Mouse (Mus musculus): ENCODE results near the gene Heatr5a. TPM values are rescaled to one million over a fixed set of nuclear protein-coding genes. Genes with fewer than 3 reads are reported as not detected.
A peak's percentile ranks its signal among the peaks of the same experiment; 100 is the strongest.

Heatr5a gene
- 10 to 100 TPM; 16.9 to 20.1 TPM for total RNA-seq (2021)

DNA sequence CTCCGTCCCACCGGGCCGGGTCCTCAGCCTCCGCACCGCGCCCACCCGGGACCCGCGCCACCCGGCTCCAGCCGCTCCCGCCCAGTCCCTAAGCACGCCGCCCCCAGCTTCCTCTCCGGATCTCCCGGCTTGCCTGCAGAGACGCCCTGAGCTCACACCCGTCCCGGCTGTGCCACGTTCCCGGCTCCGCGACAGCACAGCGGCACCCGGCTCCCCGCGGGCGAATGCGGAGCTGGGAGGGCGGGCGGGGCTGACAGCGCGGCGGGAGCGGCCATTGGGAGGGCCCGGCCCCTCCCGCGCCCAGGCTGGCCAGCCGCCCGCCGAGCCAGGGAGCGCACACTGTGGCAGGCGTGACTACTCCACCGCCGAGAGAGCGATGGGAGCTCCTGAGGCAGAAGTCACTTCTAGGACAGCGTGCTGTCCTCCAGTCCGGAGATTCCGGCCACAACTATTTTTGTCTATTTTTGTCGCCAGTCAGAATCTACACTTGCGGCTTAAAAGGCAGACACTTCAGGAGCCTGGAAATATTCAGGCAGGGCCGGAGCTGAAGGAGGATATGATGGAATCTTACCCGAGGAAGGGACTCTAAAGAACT, at the start of gene Heatr5a:
Gene Heatr5a (minus strand): TSS at position 252 of the 595 bp plus-strand sequence.
- intact Hi-C loops (cut with DNase I) = no loop called here
- DNase-seq = peak; percentile 88

DNA sequence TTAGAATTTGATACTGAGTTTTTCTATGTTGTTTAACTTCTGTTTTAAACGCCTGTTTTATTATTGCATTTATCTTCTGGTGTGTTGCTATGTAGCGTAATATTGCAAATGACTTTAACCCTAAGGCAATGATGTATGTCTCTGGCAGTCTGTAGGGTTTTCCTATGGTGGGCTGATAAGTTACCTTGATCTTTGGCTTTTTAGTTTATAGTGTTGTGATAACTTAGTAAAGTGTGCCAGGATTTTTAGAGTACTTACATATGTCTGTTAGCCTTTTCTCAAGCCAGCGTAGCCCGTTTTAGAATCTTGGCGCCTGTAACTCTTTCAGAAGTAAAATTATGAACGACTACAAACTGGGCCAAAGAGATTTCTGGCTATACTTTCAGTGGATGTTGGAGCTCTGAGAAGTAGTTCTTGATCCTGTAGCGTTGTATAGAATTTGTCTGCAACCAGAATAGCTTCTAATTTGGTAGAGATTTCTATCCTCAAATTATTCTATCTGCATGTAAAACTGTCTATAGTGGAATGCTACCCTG, 43.4 kb upstream of the Heatr5a start:
- intact Hi-C loops (cut with DNase I) = loop anchor here (5.0 to 10.0 kb wide), 2 partner anchors 588 to 620 kb away; no protein-coding TSS in a partner anchor
- no peak for DNase-seq

DNA sequence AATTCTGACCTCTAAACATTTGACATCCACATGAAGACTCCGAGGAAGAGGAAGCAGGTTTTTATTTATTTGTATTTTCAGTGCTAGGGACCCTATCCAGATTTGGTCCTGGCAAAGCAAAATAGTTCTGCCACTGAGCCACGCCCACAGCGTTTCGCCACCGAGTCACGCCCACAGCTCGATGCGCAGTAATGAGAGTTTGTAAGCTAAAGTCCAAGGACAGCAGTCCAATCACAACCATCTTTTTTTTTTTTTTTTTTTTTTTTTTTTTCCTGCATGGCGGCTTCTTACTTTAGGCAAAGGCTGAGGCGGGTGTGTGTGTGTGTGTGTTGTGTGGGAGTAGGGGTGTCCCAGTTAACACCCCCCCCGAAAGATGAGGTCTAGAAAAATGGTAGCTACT, 42.9 kb upstream of the Heatr5a start:
- no peak for DNase-seq
- intact Hi-C loops (cut with DNase I) = loop anchor here (5.0 to 10.0 kb wide), 2 partner anchors 588 to 621 kb away; no protein-coding TSS in a partner anchor

GRCm38 (mm10) chr12:52013274-52013673, 42.2 kb upstream of the Heatr5a start:
- no peak for DNase-seq
- intact Hi-C loops (cut with DNase I) = loop anchor here (5.0 to 10.0 kb wide), 2 partner anchors 589 to 622 kb away; no protein-coding TSS in a partner anchor

DNA sequence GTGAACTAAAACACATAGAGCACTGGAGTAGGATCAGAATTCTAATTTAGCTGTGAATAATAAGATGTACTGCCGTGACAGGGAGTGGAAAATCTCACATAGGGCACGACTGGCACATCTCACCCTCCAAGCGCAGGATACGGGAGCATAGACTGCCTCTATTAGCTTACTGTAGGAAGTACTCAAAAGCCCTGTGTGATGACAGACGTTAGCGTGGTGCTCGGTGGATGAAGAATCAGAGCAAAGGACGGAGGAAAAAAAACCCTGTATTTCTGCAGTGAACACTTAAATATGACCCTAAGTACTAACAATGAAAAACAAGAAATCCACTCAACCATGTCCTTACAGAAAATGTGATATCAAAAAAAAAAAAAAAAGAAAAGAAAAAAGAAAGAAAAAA, 41.0 kb upstream of the Heatr5a start:
- intact Hi-C loops (cut with DNase I) = loop anchor here (5.0 to 10.0 kb wide), 2 partner anchors 590 to 623 kb away; no protein-coding TSS in a partner anchor
- no peak for DNase-seq

DNA sequence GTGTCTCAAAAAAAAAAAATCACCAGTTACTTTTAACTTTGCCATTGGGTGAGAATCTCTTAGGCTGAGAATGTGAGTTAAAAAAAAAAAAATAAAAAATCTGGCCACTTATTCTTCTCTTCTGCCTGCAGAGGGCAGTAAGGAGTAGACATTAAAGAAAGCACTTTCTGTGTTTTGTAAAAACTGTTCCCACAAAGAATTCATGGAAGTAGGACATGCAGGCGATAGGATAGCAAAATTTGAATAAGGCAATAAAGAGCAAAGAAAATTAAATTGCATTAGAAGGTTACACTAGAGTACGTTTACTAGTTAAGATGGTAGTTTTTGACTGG, 39.5 kb upstream of the Heatr5a start:
- DNase-seq = no peak
- intact Hi-C loops (cut with DNase I) = loop anchor here (5.0 to 10.0 kb wide), 2 partner anchors 592 to 624 kb away; no protein-coding TSS in a partner anchor

- DNase-seq = no peak
- intact Hi-C loops (cut with DNase I) = loop anchor here (5.0 to 10.0 kb wide), 2 partner anchors 592 to 625 kb away; no protein-coding TSS in a partner anchor
Observed at GRCm38 (mm10) chr12:52009928-52010629, 39.0 kb upstream of the Heatr5a start.

DNA sequence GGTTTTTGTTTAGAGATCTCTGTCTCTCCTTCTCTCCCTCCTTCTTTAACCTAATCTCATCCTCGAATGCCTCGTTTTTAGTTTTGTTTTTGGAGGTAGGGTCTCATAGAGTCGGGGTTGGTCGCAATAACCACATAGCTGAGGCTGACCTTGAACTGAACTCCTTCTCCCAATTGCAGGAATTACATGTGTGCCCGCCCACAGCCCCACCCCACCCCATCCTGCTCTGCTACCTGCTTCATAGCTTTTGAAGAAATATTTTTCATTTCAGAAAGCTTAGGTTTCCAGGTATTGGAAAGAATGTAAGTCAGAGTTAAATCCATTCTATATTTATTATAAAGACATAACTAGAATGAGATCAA, 35.5 kb upstream of the Heatr5a start:
- intact Hi-C loops (cut with DNase I) = no loop called here

DNA sequence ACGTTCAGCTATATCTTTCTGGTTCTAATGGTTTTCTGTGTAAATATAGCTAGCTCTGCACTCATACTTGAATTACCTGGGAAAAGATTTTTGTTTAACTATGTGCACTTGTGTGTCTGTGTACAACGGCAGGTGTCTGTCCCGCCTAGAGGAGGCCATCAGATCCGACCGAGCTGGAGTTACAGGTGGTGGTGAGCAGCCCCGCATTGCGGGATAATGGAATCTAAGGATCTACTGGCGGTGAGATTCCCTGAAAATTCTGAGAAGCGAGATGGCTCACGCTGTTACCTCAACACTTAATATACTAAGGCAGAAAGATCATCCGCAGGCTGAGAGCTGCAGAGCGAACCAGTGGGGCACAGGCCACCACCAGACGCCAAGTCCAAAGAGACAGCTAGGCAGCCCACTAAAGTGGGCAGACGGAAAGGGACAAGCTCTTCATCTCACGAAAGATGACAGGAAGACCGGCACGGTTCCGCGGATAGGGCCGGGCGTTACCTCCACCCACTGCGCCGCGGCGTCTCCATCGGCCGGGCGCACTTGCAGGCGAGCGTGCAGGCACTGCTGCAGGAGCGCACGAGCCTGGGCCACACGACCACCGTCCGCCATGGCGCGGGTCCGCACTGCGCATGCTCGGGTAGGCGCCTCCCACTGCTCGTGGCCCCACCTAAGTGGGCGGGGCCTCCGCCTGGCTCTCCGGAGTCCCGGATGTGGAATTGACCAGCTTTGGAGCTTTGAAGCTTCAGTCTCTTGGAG, 34.9 kb upstream of the Heatr5a start, which contains the start of gene Dtd2:
Gene Dtd2 (minus strand): TSS at position 625 of the 756 bp plus-strand sequence.
- DNase-seq = peak; percentile 97
- intact Hi-C loops (cut with DNase I) = no loop called here

More for the DNA sequence above, 35.5 kb upstream of the Heatr5a start:
- DNase-seq = no peak

DNA sequence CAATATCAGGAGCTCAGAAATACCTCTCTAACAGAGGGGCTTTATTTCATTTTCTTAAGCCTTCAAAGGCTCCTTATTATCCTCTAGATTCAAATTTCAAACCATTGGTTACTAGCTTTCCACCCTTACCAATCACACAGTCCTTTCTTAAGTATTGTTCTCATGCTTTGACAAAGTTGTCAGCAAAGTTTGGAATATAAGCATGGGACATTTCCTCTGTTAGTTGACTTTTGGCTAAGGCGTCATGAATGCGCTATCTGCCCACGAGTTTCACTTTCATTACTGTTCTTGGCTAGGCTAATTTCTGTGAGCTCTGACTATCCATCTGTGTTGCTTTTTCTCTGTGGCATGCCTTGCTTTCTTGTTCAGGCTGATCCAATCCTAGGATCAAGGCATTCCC, 31.6 kb upstream of the Heatr5a start:
- intact Hi-C loops (cut with DNase I) = loop anchor here (5.0 kb wide), 2 partner anchors 50 to 175 kb away; partner anchors contain the start of gene Hectd1
- DNase-seq = no peak

GRCm38 (mm10) chr12:52001544-52001943, 30.4 kb upstream of the Heatr5a start:
- DNase-seq = peak; percentile 42
- intact Hi-C loops (cut with DNase I) = loop anchor here (5.0 kb wide), 2 partner anchors 49 to 174 kb away; partner anchors contain the start of gene Hectd1

DNA sequence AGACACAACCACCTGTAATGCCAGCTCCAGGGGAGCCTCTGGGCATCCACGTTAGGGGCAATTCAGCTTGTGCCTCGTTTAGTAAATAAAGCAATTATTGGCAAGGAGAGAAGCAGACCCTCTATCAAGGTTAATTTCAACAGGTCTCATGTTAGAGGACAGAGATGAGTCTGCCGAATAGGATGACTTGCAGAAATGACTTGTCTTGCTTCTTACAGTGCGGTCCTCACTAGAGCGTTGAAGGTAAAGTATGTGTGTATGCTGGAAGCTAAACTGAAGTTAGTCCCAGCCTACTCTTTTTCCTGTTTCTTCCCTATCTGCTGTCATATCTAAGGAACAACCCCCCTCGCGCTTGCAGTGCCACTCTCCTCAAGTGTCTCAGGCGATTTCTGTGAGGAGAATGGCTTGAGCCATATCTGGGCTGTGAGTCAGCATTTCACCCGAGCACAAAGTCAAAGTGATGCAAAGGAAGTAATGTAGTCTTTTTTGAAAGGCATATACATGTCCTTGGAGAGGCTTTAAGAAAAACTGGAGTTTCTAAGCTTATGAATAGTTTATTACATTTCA, 27.3 kb upstream of the Heatr5a start:
- intact Hi-C loops (cut with DNase I) = no loop called here
- DNase-seq = no peak

DNA sequence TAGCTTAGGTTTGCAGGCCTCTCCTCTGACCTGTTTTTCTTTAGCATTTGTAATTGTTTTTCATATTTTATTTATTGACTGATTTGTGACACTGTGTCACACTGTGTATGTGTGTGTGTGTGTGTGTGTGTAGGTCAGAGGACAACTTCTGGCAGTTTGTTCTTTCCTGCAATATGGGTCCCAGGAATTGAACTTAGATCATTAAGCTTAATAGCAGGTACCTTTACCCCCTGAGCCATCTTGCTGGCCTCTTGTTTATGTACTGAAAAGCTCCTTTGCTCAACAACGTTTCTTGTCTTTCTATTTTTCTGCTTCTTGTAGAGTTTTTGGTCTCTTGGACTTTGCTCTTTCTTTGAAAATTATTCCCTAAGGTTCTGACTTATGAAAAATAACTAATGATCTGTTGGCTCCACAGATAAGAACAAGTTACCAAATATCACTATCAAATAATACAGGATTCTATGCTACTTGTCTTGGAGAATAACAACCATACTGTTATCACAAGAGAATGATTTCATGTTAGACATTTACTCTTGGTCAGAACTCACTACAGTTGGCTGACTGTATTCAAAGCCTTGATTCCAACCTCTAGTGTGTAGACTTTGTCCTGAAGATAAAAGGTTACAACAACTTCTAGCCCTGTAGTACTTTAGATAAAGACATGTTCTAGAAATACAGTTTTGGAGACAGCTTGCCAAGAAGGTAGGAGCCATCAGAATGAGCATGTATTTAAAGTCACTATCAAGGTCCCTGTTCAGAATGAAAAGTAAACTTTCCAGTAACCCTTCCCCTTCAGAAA, 24.8 kb upstream of the Heatr5a start:
- intact Hi-C loops (cut with DNase I) = no loop called here

GRCm38 (mm10) chr12:51990629-51991028, 19.5 kb upstream of the Heatr5a start:
- intact Hi-C loops (cut with DNase I) = no loop called here

More for the DNA sequence above, 24.8 kb upstream of the Heatr5a start:
- no peak for DNase-seq

DNA sequence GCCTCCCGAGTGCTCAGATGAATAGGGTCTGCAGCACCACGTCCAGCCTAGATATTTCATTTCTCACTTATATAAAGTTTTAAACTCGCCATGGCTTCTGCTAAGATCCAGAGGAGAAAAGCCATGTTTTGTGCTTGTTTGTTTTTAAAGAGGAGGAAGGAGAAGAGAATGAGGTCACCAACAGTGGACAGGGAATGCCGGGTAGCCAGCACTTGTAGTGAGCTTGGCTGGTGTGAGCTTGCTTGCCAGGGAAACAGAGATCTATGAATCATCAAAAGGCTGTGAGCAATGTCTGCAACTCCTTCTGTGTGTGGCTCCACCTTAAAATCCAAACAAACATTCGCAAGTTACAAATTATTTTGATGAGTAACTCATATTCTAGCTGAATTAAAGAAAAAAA, 17.4 kb upstream of the Heatr5a start:
- DNase-seq = no peak
- intact Hi-C loops (cut with DNase I) = no loop called here

More at GRCm38 (mm10) chr12:51990629-51991028, 19.5 kb upstream of the Heatr5a start:
- DNase-seq = no peak

- intact Hi-C loops (cut with DNase I) = no loop called here
- DNase-seq = no peak
Observed at GRCm38 (mm10) chr12:51985826-51986225, 14.7 kb upstream of the Heatr5a start.

DNA sequence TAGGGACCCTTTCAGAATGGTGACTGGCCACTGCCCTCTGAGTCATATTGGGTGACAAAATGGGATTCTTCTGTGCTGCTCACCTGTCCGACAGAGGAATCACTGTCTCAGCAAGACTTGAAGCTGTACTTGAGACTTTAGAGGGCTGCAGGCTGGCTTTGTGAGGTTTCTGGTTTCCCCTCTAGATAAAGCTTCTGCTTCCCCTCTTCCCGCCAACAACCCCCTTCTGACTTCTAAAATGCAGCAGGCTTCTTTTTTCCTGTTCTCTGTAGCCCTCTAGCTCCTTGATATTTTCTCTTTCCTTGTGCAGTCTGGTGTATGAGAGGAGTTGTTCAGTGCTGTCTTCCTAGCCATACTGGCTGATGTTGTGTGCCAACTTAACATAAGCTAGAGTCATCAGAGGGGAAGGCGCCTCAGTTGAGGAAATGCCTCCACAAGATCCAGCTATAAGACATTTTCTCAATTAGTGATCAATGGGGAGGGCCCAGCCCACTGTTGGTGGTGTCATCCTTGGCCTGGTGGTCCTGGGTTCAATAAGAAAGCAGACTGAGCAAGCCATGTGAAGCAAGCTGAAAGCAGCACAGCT, 14.1 kb upstream of the Heatr5a start:
- DNase-seq = no peak
- intact Hi-C loops (cut with DNase I) = no loop called here

DNA sequence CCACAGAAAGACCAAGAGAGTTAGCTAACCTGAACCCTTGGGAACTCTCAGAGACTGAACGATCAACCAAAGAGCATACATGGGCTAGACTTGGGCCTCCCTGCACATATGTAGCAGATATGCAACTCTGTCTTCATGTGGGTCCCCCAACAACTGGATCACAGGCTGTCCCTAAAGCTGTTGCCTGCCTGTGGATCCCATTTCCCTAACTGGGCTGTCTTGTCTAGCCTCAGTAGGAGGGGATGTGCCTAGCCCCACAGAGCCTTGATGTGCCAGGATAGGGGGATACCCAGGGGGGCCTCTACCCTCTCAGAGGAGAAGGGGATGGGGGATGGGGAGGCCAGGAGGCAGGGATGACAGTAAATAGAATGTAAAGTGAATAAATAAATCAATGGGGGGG, 12.5 kb upstream of the Heatr5a start:
- intact Hi-C loops (cut with DNase I) = no loop called here
- no peak for DNase-seq

- intact Hi-C loops (cut with DNase I) = no loop called here
- no peak for DNase-seq
Observed at GRCm38 (mm10) chr12:51976531-51976930, 5.4 kb upstream of the Heatr5a start.

All from left cerebral cortex, postnatal 4 days (tissue).